Mouse (Mus musculus): ENCODE measurements around the gene Aqp7.

- TF ChIP-seq CTCF (IDR thresholded peaks at IDR 0.05; ENCODE audit: insufficient read depth, low read depth, low read length) (no peak), POLR2A (IDR thresholded peaks at IDR 0.05; ENCODE audit: insufficient read depth, low read depth, low read length) (no peak)
Measured at GRCm38 (mm10) chr4:41096169-41096568, 48.2 kb upstream of the Aqp7 start.

All from olfactory bulb, adult 2 months (tissue).